Mouse (Mus musculus): Measurements from ENCODE around the gene Tmed3. TPM values are rescaled to one million over a fixed set of nuclear protein-coding genes. Genes with fewer than 3 reads are reported as not detected.

Gene Tmed3
- polyA plus RNA-seq, 1 experiment from 2014 or later, result 46.2 TPM

DNA sequence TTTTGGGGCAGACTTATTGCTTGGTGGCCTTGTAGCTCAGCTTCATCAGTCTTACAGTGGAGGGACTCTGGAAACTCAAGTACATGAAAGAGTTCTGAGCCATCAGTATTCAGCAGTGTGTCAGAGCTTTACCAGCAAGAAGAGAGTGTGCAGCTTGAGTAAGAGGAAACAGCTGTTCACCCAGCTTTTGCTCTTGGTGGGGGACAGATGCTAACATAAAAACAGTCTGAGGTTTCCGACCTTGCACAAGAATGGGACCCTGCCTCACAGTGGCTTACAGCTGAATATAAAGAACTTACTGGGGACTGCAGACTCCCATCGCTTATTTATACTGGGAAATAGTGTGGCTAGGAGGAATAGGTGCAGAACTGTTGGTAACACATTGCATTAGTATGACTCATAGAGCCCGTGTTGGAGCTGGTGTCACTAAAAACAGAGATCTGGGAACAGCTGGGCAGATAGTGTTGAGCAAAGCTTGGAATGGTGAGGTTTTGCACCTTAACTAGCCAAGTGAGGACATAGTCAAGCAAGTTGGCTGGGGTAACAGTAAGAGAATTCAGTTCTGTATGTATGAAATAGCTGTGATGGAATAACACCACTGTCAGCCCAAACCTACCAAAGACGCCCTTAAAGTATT is 37.4 kb downstream of the Tmed3 start:
- H3K4me3 ChIP-seq (ENCODE audit: low read depth, low read length), result no peak overlapping the region
- no peak overlapping the region for H3K27ac ChIP-seq (ENCODE audit: low read depth, low read length)
- DNase-seq (ENCODE audit: low spot score) (no peak), ATAC-seq (ENCODE audit: low FRiP score) (no peak)
- no peaks in the 10 kb centered on the region for H3K9me3 ChIP-seq (ENCODE audit: control insufficient read depth, low read length)
- WGBS, result 82% methylated on average over 4 of the region's 4 CpGs
- no peaks in the 10 kb centered on the region for H3K27me3 ChIP-seq (ENCODE audit: control insufficient read depth, insufficient read depth, low read length)
- H3K36me3 ChIP-seq (ENCODE audit: control insufficient read depth, insufficient read depth, low read length), result no peaks in the 10 kb centered on the region
- no peaks in the 10 kb centered on the region for H3K4me1 ChIP-seq (replicated peaks; ENCODE audit: control insufficient read depth, insufficient read depth, low read length)
- no peak overlapping the region for H3K4me2 ChIP-seq (replicated peaks; ENCODE audit: low read depth, low read length)
- no peak overlapping the region for H3K9ac ChIP-seq (ENCODE audit: low read depth, low read length)

DNA sequence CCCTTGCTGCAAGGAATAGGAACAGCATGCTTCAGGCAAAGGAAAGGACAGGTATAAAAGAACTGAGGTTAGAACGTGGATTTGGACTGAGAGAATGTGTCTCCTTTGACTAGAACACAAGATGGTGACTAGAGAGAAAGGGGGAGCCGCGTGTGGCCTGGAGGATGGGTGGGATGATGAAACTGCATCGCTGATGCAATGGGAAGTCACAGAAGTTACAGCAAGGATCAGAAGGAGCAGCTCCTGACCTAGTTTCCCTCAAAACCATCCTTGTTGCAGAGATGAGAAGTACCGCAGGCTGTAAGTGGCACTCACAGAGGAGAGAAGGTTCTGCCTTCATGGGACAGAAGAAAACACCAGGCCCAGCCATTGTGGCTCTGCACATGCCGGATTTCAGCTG is 54.0 kb downstream of the Tmed3 start:
- H3K9me3 ChIP-seq (ENCODE audit: control insufficient read depth, low read length), result no peaks in the 10 kb centered on the region
- no peaks in the 10 kb centered on the region for H3K4me1 ChIP-seq (replicated peaks; ENCODE audit: control insufficient read depth, insufficient read depth, low read length)
- no peak overlapping the region for H3K4me2 ChIP-seq (replicated peaks; ENCODE audit: low read depth, low read length)
- no peaks in the 10 kb centered on the region for H3K36me3 ChIP-seq (ENCODE audit: control insufficient read depth, insufficient read depth, low read length)
- H3K4me3 ChIP-seq (ENCODE audit: low read depth, low read length), result no peak overlapping the region
- H3K27me3 ChIP-seq (ENCODE audit: control insufficient read depth, insufficient read depth, low read length), result no peaks in the 10 kb centered on the region
- WGBS, result 83% methylated on average over 6 of the region's 6 CpGs
- DNase-seq (ENCODE audit: low spot score), result no peak
- no peak for ATAC-seq (ENCODE audit: low FRiP score)
- no peak overlapping the region for H3K27ac ChIP-seq (ENCODE audit: low read depth, low read length)
- H3K9ac ChIP-seq (ENCODE audit: low read depth, low read length), result no peak overlapping the region

Other genes with a start within 250 kb of the Tmed3 start
- 0.31 and 0.36 TPM in 2 replicates for gene Minar1, start 81.9 kb downstream of the Tmed3 start, polyA plus RNA-seq (2014; fragmentation: Nextera tagmentation; extraction: Ambion mirVana)
- not detected in 2 replicates for gene Ankrd34c, start 33.4 kb upstream of the Tmed3 start, polyA plus RNA-seq (2014; fragmentation: Nextera tagmentation; extraction: Ambion mirVana)
- 0.15 and 0.35 TPM in 2 replicates for gene Rasgrf1, start 204.8 kb upstream of the Tmed3 start, polyA plus RNA-seq (2014; fragmentation: Nextera tagmentation; extraction: Ambion mirVana)